Mouse (Mus musculus): Measurements from ENCODE around the gene Lmo7. TPM values are rescaled to one million over a fixed set of nuclear protein-coding genes. Genes with fewer than 3 reads are reported as not detected.
A peak's percentile ranks its signal among the peaks of the same experiment; 100 is the strongest.

Lmo7 gene
- polyA plus RNA-seq, 1 experiment from 2014 or later, result 18.0 TPM

DNA sequence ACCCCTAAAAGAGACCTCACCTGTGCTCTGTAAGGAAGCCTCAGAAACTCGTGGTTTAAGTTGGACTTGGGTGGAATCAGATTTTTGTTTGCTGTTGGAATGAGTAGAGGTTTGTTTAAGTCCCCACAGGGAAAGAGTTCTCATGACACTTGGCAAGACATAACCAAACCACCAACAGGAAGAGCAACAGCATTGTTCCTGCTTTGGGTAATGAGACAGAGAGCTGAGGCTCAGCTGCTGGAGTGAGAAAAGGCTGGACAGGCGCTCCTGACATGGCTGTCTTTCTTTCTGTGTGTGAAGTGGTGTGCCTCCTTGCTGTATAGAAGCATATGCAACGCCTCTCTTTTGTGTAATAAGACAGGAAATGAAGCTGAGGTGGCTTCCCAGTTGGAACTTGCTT, 132.3 kb downstream of the Lmo7 start:
- Histone ChIP-seq H3K27ac (ENCODE audit: low read length) (no peak overlapping the region), H3K9ac (replicated peaks; ENCODE audit: low read depth, low read length) (no peak overlapping the region), H3K36me3 (ENCODE audit: control insufficient read depth, insufficient read depth, low read length) (no peaks in the 10 kb centered on the region), H3K4me1 (ENCODE audit: control insufficient read depth, insufficient read depth, low read length) (no peaks in the 10 kb centered on the region), H3K9me3 (ENCODE audit: control insufficient read depth, low read depth, low read length) (no peaks in the 10 kb centered on the region), H3K27me3 (ENCODE audit: control insufficient read depth, insufficient read depth, low read length) (no peaks in the 10 kb centered on the region), H3K4me2 (replicated peaks; ENCODE audit: low read depth, low read length) (no peak overlapping the region), H3K4me3 (ENCODE audit: low read depth, low read length) (no peak overlapping the region)
- 71% methylated on average over 3 of the region's 3 CpGs for WGBS
- no peak for ATAC-seq (ENCODE audit: insufficient number of reproducible peaks, insufficient read depth, low FRiP score, low read depth)

DNA sequence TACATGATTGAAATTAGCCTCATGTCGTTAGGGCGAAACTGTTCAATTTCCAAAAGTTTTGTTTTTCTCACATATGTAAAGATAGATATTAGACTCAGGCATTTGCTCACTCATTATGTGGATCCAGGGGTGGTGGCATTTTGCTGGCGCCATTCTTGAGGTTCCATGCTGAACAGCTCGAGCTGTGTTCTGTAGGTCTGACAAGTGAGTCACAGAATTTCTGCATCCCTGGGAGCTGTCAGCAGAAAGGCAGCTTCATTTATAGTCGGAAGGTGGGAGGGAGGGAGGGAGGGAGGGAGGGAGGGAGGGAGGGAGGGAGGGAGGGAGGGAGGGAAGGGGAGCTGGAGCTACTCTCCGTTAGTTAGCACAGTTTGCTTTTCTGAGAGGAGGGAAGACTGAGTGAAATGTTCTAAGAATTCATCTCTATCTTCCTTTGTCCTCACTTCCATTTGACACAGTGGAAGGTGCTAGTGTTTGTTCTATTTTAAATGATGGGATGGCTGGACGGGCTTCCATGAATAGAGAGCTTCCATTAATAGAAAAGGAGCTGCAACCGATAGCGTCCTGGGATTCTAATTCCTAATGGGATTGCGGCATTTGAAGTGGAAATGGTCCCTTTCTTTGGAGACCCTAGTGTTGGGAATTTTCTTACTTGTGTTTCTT, 137.4 kb downstream of the Lmo7 start:
- 62% methylated on average over 10 of the region's 10 CpGs for WGBS
- H3K4me2 ChIP-seq (replicated peaks; ENCODE audit: low read depth, low read length), result no peak overlapping the region
- H3K27ac ChIP-seq (ENCODE audit: low read length), result no peak overlapping the region
- H3K36me3 ChIP-seq (ENCODE audit: control insufficient read depth, insufficient read depth, low read length), result no peaks in the 10 kb centered on the region
- no peaks in the 10 kb centered on the region for H3K9me3 ChIP-seq (ENCODE audit: control insufficient read depth, low read depth, low read length)
- no peaks in the 10 kb centered on the region for H3K4me1 ChIP-seq (ENCODE audit: control insufficient read depth, insufficient read depth, low read length)
- no peak overlapping the region for H3K9ac ChIP-seq (replicated peaks; ENCODE audit: low read depth, low read length)
- H3K27me3 ChIP-seq (ENCODE audit: control insufficient read depth, insufficient read depth, low read length), result no peaks in the 10 kb centered on the region
- H3K4me3 ChIP-seq (ENCODE audit: low read depth, low read length), result no peak overlapping the region
- no peak for ATAC-seq (ENCODE audit: insufficient number of reproducible peaks, insufficient read depth, low FRiP score, low read depth)

DNA sequence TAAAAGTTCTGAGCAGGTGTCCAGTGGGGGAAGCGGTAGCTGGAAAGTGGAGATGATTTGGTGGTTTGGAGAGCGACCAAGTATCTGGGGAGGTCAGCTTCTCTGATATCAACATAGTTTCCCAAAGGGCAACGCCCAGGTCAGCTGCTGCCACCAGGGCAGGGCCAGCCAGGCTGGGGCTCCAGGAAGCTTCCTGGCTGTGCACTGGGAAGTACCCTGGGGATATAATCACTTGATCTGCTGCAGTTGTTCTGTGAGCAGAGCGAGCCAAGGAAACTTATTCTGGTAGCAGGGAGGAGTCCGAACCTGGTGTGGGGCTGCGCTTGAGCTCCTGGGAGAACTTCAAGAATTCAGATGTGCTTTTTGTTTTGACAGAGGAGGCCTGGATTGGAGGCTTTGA, 139.4 kb downstream of the Lmo7 start:
- no peaks in the 10 kb centered on the region for H3K9me3 ChIP-seq (ENCODE audit: control insufficient read depth, low read depth, low read length)
- H3K27ac ChIP-seq (ENCODE audit: low read length), result no peak overlapping the region
- WGBS, result 64% methylated on average over 6 of the region's 6 CpGs
- no peaks in the 10 kb centered on the region for H3K27me3 ChIP-seq (ENCODE audit: control insufficient read depth, insufficient read depth, low read length)
- H3K4me3 ChIP-seq (ENCODE audit: low read depth, low read length), result no peak overlapping the region
- H3K36me3 ChIP-seq (ENCODE audit: control insufficient read depth, insufficient read depth, low read length), result no peaks in the 10 kb centered on the region
- no peak overlapping the region for H3K9ac ChIP-seq (replicated peaks; ENCODE audit: low read depth, low read length)
- H3K4me1 ChIP-seq (ENCODE audit: control insufficient read depth, insufficient read depth, low read length), result no peaks in the 10 kb centered on the region
- no peak overlapping the region for H3K4me2 ChIP-seq (replicated peaks; ENCODE audit: low read depth, low read length)
- ATAC-seq (ENCODE audit: insufficient number of reproducible peaks, insufficient read depth, low FRiP score, low read depth), result peak; percentile 40; the same call in 1 of the 2 replicates

DNA sequence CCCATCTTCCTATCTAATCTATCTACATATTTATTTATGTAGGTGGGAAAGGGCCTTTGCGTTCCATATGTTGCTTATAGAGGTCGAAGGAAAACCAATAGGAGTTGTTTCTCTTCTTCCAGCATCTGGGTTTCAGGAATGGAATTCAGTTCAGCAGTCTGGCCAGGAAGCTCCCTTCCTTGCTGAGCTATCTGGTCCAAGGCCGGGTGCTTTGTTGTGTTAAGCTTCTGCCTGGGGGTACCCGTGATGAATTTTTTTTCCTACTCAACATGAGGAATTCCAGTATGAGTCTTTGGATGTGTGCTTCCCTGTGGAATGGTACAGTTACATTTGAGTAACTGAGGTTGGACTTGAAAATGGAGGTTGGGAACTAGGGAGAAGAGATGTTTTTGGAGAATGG, 139.9 kb downstream of the Lmo7 start:
- H3K27ac ChIP-seq (ENCODE audit: low read length), result no peak overlapping the region
- no peak overlapping the region for H3K4me2 ChIP-seq (replicated peaks; ENCODE audit: low read depth, low read length)
- 61% methylated on average over 4 of the region's 4 CpGs for WGBS
- no peaks in the 10 kb centered on the region for H3K36me3 ChIP-seq (ENCODE audit: control insufficient read depth, insufficient read depth, low read length)
- H3K9me3 ChIP-seq (ENCODE audit: control insufficient read depth, low read depth, low read length), result no peaks in the 10 kb centered on the region
- no peak for ATAC-seq (ENCODE audit: insufficient number of reproducible peaks, insufficient read depth, low FRiP score, low read depth)
- H3K9ac ChIP-seq (replicated peaks; ENCODE audit: low read depth, low read length), result no peak overlapping the region
- no peak overlapping the region for H3K4me3 ChIP-seq (ENCODE audit: low read depth, low read length)
- no peaks in the 10 kb centered on the region for H3K27me3 ChIP-seq (ENCODE audit: control insufficient read depth, insufficient read depth, low read length)
- no peaks in the 10 kb centered on the region for H3K4me1 ChIP-seq (ENCODE audit: control insufficient read depth, insufficient read depth, low read length)

DNA sequence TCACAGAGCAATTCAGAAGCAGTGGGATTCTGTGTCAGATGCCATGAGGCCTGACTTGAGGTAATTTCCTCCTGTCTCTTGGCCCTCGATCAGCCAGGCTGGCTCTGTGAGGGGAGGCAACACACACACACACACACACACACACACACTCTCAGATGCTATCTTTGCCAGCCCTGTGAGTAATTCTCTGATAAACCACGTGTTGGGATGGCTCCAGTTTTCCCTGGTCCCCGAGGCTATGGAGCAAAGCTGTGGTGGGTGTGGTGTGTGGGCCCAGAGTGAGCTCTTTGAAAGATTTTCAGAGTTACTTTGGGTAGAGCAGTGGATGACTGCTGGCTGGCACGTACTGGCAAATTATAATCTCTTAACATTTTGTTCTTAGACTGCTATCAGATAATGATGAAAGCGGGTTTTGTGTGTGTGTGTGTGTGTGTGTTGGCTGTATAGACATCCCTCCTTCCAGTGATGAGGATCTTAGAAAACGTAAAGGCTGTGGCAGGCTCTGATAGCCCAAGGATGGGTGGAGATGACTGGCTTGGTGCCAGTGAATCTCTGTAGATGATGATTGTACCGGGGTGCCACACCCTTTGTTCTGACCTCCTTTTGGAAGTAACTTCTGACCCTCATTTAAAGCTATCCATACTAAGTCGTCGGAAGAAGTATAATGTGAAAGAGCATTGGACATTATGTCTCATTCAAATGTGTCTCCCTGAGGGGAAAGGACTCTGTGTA, 140.6 kb downstream of the Lmo7 start:
- H3K27ac ChIP-seq (ENCODE audit: low read length), result no peak overlapping the region

DNA sequence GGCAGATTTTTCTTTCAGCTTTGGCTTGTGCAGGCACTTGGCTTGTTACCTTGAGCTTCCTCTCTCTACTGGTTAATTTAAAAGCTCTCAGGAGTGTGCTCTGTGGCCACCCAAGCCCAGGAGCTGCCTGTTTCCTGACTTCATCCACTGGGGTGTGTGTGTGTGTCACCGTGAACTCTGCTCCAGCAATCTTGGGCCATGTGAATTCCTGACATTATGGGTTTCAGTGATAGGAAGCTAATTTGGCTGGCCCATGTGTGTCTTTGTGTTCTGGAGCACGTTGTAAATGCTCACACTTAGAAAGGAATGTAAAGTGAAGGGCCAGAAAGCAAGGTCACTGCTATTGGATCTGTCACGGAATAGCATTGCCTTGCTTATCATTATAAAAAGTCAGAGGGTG, 143.1 kb downstream of the Lmo7 start:
- Histone ChIP-seq H3K27ac (ENCODE audit: low read length) (no peak overlapping the region), H3K9ac (replicated peaks; ENCODE audit: low read depth, low read length) (no peak overlapping the region)

More for the DNA sequence above, 140.6 kb downstream of the Lmo7 start:
- H3K27me3 ChIP-seq (ENCODE audit: control insufficient read depth, insufficient read depth, low read length), result no peaks in the 10 kb centered on the region
- no peak overlapping the region for H3K4me2 ChIP-seq (replicated peaks; ENCODE audit: low read depth, low read length)
- H3K36me3 ChIP-seq (ENCODE audit: control insufficient read depth, insufficient read depth, low read length), result no peaks in the 10 kb centered on the region
- no peak overlapping the region for H3K4me3 ChIP-seq (ENCODE audit: low read depth, low read length)
- ATAC-seq (ENCODE audit: insufficient number of reproducible peaks, insufficient read depth, low FRiP score, low read depth), result no peak
- no peak overlapping the region for H3K9ac ChIP-seq (replicated peaks; ENCODE audit: low read depth, low read length)
- H3K9me3 ChIP-seq (ENCODE audit: control insufficient read depth, low read depth, low read length), result no peaks in the 10 kb centered on the region
- WGBS, result 71% methylated on average over 9 of the region's 9 CpGs
- no peaks in the 10 kb centered on the region for H3K4me1 ChIP-seq (ENCODE audit: control insufficient read depth, insufficient read depth, low read length)

DNA sequence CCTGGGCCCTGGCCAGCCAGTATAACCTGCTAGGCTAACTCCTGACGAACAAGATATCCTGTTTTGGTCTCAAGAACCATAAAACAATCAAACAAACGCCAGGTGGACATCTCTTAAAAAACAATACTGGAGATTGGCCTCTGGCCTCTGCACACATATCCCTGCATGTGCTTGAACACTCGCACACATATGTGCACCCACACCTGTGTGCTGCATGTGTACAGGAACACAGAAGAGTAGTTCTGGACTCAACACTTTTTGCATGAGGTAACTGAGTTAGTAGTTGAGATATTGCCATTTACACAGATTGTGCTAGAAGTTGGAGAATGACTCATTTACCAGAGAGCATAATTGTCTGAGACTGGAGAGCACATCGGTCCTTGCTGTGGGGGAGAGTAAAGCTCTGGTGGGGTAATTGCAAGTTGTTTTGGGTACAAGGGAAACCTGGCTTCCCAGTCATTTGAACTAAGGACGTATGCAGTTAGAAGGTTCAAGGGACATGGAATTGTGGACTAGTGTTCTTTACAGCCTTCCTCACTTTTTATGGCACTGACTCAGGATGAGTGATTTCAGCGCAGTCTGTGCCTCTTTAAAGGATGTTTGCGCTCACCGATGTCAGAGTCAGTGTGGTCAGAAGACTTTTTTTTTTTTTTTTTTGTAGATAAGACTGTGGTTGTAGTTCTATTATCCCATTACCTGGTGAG, 148.7 kb downstream of the Lmo7 start:
- no peak overlapping the region for H3K4me2 ChIP-seq (replicated peaks; ENCODE audit: low read depth, low read length)
- no peak for ATAC-seq (ENCODE audit: insufficient number of reproducible peaks, insufficient read depth, low FRiP score, low read depth)
- H3K36me3 ChIP-seq (ENCODE audit: control insufficient read depth, insufficient read depth, low read length), result no peaks in the 10 kb centered on the region
- no peaks in the 10 kb centered on the region; the same call in 1 of the 2 replicates for H3K4me1 ChIP-seq (ENCODE audit: control insufficient read depth, insufficient read depth, low read length)
- 72% methylated on average over 8 of the region's 8 CpGs for WGBS
- H3K9ac ChIP-seq (replicated peaks; ENCODE audit: low read depth, low read length), result no peak overlapping the region
- H3K9me3 ChIP-seq (ENCODE audit: control insufficient read depth, low read depth, low read length), result no peaks in the 10 kb centered on the region
- H3K27me3 ChIP-seq (ENCODE audit: control insufficient read depth, insufficient read depth, low read length), result no peaks in the 10 kb centered on the region
- H3K27ac ChIP-seq (ENCODE audit: low read length), result no peak overlapping the region
- H3K4me3 ChIP-seq (ENCODE audit: low read depth, low read length), result no peak overlapping the region

More for the DNA sequence above, 143.1 kb downstream of the Lmo7 start:
- 59% methylated on average over 3 of the region's 3 CpGs for WGBS
- no peaks in the 10 kb centered on the region for H3K27me3 ChIP-seq (ENCODE audit: control insufficient read depth, insufficient read depth, low read length)
- no peaks in the 10 kb centered on the region for H3K9me3 ChIP-seq (ENCODE audit: control insufficient read depth, low read depth, low read length)
- no peaks in the 10 kb centered on the region for H3K4me1 ChIP-seq (ENCODE audit: control insufficient read depth, insufficient read depth, low read length)
- H3K36me3 ChIP-seq (ENCODE audit: control insufficient read depth, insufficient read depth, low read length), result no peaks in the 10 kb centered on the region
- no peak overlapping the region for H3K4me3 ChIP-seq (ENCODE audit: low read depth, low read length)
- no peak for ATAC-seq (ENCODE audit: insufficient number of reproducible peaks, insufficient read depth, low FRiP score, low read depth)
- no peak overlapping the region for H3K4me2 ChIP-seq (replicated peaks; ENCODE audit: low read depth, low read length)

DNA sequence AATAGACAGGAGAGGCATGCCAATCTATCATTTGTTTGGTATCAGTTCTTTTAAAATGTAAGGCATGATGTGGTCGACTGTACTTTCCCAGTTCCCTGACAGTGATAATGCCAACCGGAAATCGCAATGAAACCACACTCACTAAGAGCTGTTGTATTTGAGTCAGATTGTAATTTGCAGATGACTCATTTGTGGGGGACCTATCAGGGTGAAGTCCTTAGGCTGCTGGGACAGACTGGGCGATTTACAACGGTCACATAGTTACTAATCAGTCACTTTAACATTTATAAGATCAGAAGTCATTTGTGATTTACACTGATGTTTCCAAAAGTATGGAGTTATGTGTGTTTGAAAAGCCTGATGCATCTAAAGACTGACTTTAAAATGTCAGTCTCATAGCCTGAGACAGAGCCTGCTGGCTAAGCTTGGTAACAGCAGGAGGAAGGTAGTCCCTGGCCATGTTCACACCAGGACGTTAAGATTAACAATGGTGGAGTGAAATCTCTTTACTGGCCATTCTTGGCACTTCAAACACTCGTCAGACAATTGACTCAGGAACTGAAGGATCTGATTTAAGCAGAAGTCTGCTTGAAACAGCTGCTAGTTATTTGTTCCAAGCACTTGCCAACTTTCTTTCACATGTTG, 149.4 kb downstream of the Lmo7 start:
- Histone ChIP-seq H3K4me3 (ENCODE audit: low read depth, low read length) (no peak overlapping the region), H3K9me3 (ENCODE audit: control insufficient read depth, low read depth, low read length) (no peaks in the 10 kb centered on the region), H3K27me3 (ENCODE audit: control insufficient read depth, insufficient read depth, low read length) (no peaks in the 10 kb centered on the region), H3K9ac (replicated peaks; ENCODE audit: low read depth, low read length) (no peak overlapping the region), H3K4me2 (replicated peaks; ENCODE audit: low read depth, low read length) (no peak overlapping the region), H3K4me1 (ENCODE audit: control insufficient read depth, insufficient read depth, low read length) (no peaks in the 10 kb centered on the region; the same call in 1 of the 2 replicates), H3K27ac (ENCODE audit: low read length) (no peak overlapping the region), H3K36me3 (ENCODE audit: control insufficient read depth, insufficient read depth, low read length) (no peaks in the 10 kb centered on the region)
- no peak for ATAC-seq (ENCODE audit: insufficient number of reproducible peaks, insufficient read depth, low FRiP score, low read depth)
- 47% methylated on average over 7 of the region's 7 CpGs for WGBS

Measured in stomach, embryonic 14.5 days (tissue).